Mouse (Mus musculus) hindbrain, postnatal 0 days (tissue): Measurements from ENCODE around the gene Tmem170. TPM values are rescaled to one million over a fixed set of nuclear protein-coding genes. Genes with fewer than 3 reads are reported as not detected.
"Not testable (repeated sequence)": the region's sequence is repeated elsewhere in the genome, so short reads cannot be mapped to it uniquely, and the experiment has no call there.

Experiments used
- ATAC-seq: fragments of 200-750 bp; cut with Nextera tagmentation; 2 replicates; pipeline ENCODE4 v1.8.0; 2017; ENCODE audit warnings: mild to moderate bottlenecking, moderate TSS enrichment, moderate library complexity
- DNase-seq: peaks from one replicate; pipeline ENCODE4 v3.0.0-alpha.2; 2015; ENCODE audit warnings: low spot score
- H3K27ac ChIP-seq: fragments of 300-500 bp; sonication (generic); 2 replicates; pipeline ENCODE4 v1.5.1; 2014; ENCODE audit warnings: mild to moderate bottlenecking
- H3K27me3 ChIP-seq: fragments of 300-500 bp; sonication (generic); 2 replicates; pipeline ENCODE4 v1.6.1; 2014; ENCODE audit warnings: low read length, mixed read lengths; ENCODE audit not compliant: insufficient read depth
- H3K36me3 ChIP-seq: fragments of 300-500 bp; sonication (generic); 2 replicates; pipeline ENCODE4 v1.6.1; 2014; ENCODE audit warnings: low read length, mixed read lengths; ENCODE audit not compliant: insufficient read depth
- H3K4me1 ChIP-seq: fragments of 300-500 bp; sonication (generic); 2 replicates; pipeline ENCODE4 v1.6.1; 2014; ENCODE audit warnings: antibody characterized with exemption, low read length, mixed read lengths; ENCODE audit not compliant: insufficient read depth
- H3K4me2 ChIP-seq: fragments of 300-500 bp; sonication (generic); 2 replicates; pipeline ENCODE4 v1.6.1; 2014; ENCODE audit warnings: low read depth, mild to moderate bottlenecking, low read length, moderate library complexity, mixed read lengths
- H3K4me3 ChIP-seq: fragments of 300-500 bp; sonication (generic); 2 replicates; pipeline ENCODE4 v1.5.1; 2014; ENCODE audit warnings: low read length
- H3K9ac ChIP-seq: fragments of 300-500 bp; sonication (generic); replicated peaks from 2 replicates; pipeline ENCODE4 v1.6.1; 2014; ENCODE audit warnings: mild to moderate bottlenecking, low read length, moderate library complexity, mixed read lengths
- H3K9me3 ChIP-seq: fragments of 300-500 bp; sonication (generic); 2 replicates; pipeline ENCODE4 v1.6.1; 2016; ENCODE audit warnings: low read length, mixed read lengths
- CTCF ChIP-seq: IDR thresholded peaks from 2 replicates; pipeline ENCODE4 v1.5.1; 2016; ENCODE audit warnings: antibody characterized with exemption, control low read depth, low read depth
- WGBS: fragments of 180-500 bp; shearing (Covaris S2); extraction: QIAGEN DNeasy Blood & Tissue Kit; methylation state at CpG from one replicate; pipeline ENCODE4 v1.1.7; 2014; 5-methylcytosine and 5-hydroxymethylcytosine counted together
- polyA plus RNA-seq: library from polyadenylated mRNA; unstranded; fragments of >200 nt; fragmentation: Nextera tagmentation; extraction: Ambion mirVana; gene quantifications from 2 replicates; pipeline ENCODE4 v1.2.1, GENCODE M21; 2015
- total RNA-seq: library from RNA; depleted of rRNA; stranded (reverse); fragments of >200 nt; gene quantifications from 2 replicates; pipeline ENCODE4 v1.2.3, GENCODE M21; 2014

Gene Tmem170
- total and polyA plus RNA-seq, 2 experiments from 2014 or later, result 2.3 to 3.2 TPM

DNA sequence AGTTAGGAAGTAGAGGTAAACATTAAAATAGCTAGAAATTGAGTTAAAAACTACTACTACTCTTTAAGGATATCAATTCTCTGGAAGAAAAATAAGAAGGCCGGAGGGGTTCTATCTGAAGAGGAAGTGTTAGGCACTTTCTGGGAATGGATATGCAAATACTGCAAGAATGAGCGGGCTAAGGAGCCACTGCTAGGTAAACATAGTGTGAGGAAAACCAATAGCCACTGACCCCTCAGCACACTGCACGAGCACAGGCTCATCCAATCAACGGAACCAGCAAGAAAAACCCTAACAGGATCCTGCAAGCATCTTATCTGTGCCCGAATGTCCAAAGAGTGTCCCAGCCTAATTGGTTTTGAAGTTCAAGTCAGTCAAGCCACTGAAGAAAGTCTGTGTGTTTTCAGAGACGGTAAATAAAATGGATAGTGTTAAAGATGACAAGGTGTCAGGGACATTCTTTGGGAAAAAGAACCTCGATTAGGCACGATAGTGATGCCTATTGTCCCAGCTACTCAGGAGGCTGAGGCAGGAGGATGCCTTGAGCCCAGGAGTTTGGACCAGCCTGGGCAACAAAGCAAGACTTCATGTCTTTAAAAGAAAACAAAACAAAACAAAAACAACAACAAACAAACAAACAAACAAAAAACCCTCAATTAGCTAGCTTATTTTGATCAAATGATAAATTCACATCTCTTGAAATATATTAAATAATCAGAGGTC, 11.3 kb downstream of the Tmem170 start:
- Histone ChIP-seq H3K4me1 (no peaks in the 10 kb centered on the region), H3K9ac (no peak overlapping the region), H3K36me3 (no peaks in the 10 kb centered on the region), H3K27ac (no peak overlapping the region), H3K9me3 (no peaks in the 10 kb centered on the region), H3K4me3 (no peak overlapping the region), H3K4me2 (no peak overlapping the region), H3K27me3 (no peaks in the 10 kb centered on the region)
- no peak for DNase-seq
- 96% methylated on average over 8 of the region's 8 CpGs for WGBS
- no peak for TF ChIP-seq CTCF
- no peak for ATAC-seq

- WGBS, result 92% methylated on average over 8 of the region's 8 CpGs
- no peak for TF ChIP-seq CTCF
- H3K36me3 ChIP-seq, result no peaks in the 10 kb centered on the region
- H3K27ac ChIP-seq, result no peak overlapping the region
- H3K9ac ChIP-seq, result no peak overlapping the region
- H3K9me3 ChIP-seq, result no peaks in the 10 kb centered on the region
- ATAC-seq, result no peak
- H3K4me2 ChIP-seq, result no peak overlapping the region
- H3K4me1 ChIP-seq, result no peaks in the 10 kb centered on the region
- no peak overlapping the region for H3K4me3 ChIP-seq
- no peaks in the 10 kb centered on the region for H3K27me3 ChIP-seq
- no peak for DNase-seq
Measured at GRCm38 (mm10) chr8:111864648-111865047, 11.9 kb downstream of the Tmem170 start.

- Histone ChIP-seq H3K4me1 (no peaks in the 10 kb centered on the region), H3K9ac (no peak overlapping the region), H3K4me3 (no peak overlapping the region), H3K36me3 (no peaks in the 10 kb centered on the region), H3K27ac (no peak overlapping the region), H3K9me3 (no peaks in the 10 kb centered on the region), H3K27me3 (no peaks in the 10 kb centered on the region), H3K4me2 (no peak overlapping the region)
- ATAC-seq, result no peak
- TF ChIP-seq CTCF, result no peak
- no peak for DNase-seq
- 89% methylated on average over 4 of the region's 4 CpGs for WGBS
Measured at GRCm38 (mm10) chr8:111863280-111863679, 13.3 kb downstream of the Tmem170 start.

DNA sequence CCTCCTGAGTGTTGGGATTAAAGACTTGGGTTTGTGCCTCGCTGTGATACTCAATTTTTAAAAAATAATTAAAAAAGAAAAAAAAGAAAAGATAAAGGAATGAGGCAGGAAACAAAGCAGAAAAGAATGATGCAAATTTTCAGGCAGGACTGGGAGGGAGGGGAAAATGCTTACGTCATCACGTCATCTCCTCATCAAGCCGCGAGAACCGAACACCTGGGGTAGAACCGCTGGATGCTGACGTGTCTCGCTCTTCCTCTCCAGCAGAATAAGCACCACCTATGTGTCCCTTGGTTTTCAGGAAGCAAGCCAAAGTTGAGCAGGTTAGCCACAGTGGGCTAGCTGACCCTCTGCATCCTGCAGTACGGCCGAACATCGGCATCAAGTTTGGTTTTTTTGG, 20.6 kb downstream of the Tmem170 start:
- DNase-seq (no peak), ATAC-seq (no peak)
- Histone ChIP-seq H3K4me1 (peaks cover 3% of the 10 kb centered on the region; the same call in 1 of the 2 replicates), H3K4me3 (no peak overlapping the region), H3K9me3 (no peaks in the 10 kb centered on the region), H3K9ac (no peak overlapping the region), H3K4me2 (no peak overlapping the region), H3K27me3 (no peaks in the 10 kb centered on the region), H3K36me3 (no peaks in the 10 kb centered on the region), H3K27ac (no peak overlapping the region)
- no peak for TF ChIP-seq CTCF
- WGBS, result 90% methylated on average over 12 of the region's 12 CpGs

DNA sequence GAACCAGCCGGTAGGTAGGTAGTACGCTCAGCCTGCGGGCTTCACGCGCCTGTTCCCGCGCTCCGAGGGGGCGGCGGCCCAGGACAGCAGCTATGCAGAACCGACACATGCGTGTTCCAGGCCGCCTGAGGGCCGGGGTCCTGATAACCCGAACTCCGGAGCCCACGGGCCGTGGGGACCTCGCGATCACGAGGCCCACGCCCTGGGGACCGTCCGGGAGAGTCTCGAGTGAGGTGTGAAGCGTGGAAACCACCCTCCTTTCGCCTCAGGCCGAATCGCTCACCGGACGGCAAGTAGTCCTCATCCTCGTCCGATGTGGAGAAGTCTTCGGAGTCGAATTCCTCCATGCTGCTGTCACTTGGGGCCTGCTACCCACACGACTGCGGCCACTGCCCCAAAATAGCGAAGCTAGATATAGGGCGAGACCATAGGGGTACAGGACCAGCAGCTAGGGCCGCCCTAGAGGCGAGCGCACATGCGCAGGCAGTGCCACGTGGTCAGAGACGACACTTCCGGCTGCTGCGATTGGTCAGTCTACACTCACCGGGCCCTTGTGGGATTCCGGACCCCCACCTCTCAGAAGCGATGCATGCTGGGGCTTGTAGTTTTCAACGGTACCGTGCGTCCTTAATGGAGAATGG, 22.6 kb downstream of the Tmem170 start, which contains the start of gene Cfdp1:
TSS of gene Cfdp1 (minus strand) at position 431 of the 641 bp plus-strand sequence.
- Histone ChIP-seq H3K4me1 (peaks cover 3% of the 10 kb centered on the region; the same call in 1 of the 2 replicates), H3K36me3 (no peaks in the 10 kb centered on the region), H3K4me3 (peak within 1 kb of the TSS; percentile 92), H3K27ac (peak within 1 kb of the TSS; percentile 48; the same call in 1 of the 2 replicates), H3K4me2 (peak within 1 kb of the TSS; percentile 96), H3K9ac (peak within 1 kb of the TSS; percentile 76), H3K9me3 (no peaks in the 10 kb centered on the region), H3K27me3 (no peaks in the 10 kb centered on the region)
- TF ChIP-seq CTCF, result peak; percentile 58
- DNase-seq (peak; percentile 98), ATAC-seq (peak; percentile 100)
- under 1% methylated on average over 53 of the region's 53 CpGs for WGBS

DNA sequence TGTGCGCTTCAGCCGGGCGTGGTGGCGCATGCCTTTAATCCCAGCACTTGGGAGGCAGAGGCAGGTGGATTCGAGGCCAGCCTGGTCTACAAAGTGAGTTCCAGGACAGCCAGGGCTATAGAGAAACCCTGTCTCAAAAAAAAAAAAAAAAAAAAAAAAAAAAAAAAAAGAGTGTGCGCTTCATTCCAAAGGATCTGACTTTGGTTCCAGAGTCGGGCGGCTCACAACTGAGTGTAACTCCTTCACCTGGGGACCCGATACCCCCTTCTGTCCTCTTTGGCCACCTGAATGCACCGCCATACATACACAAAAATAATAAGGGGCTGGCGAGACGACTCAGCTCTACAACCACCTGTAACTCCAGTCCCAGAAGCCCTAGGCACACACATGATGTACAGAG, 23.3 kb downstream of the Tmem170 start:
- not testable (repeated sequence) for H3K27ac ChIP-seq, ATAC-seq
- WGBS, result 59% methylated on average over 12 of the region's 12 CpGs

GRCm38 (mm10) chr8:111846746-111847145, 29.8 kb downstream of the Tmem170 start:
- Histone ChIP-seq H3K27me3 (no peaks in the 10 kb centered on the region), H3K27ac (no peak overlapping the region), H3K36me3 (peaks cover 11% of the 10 kb centered on the region; the same call in 1 of the 2 replicates), H3K4me3 (no peak overlapping the region), H3K9me3 (no peaks in the 10 kb centered on the region), H3K9ac (no peak overlapping the region), H3K4me1 (no peaks in the 10 kb centered on the region), H3K4me2 (no peak overlapping the region)
- DNase-seq (no peak), ATAC-seq (no peak)
- 95% methylated on average over 6 of the region's 6 CpGs for WGBS
- no peak for TF ChIP-seq CTCF

More for the DNA sequence above, 23.3 kb downstream of the Tmem170 start:
- H3K36me3 ChIP-seq, H3K27me3 ChIP-seq, DNase-seq, H3K9me3 ChIP-seq, H3K4me1 ChIP-seq: not testable (repeated sequence)
- Histone ChIP-seq H3K9ac (peak overlapping the region; percentile 76), H3K4me2 (peak overlapping the region; percentile 96), H3K4me3 (peak overlapping the region; percentile 92)
